Mouse (Mus musculus) lung, adult 2 months (tissue): ENCODE data around the gene Stub1. TPM values are rescaled to one million over a fixed set of nuclear protein-coding genes. Genes with fewer than 3 reads are reported as not detected.
"Not testable (repeated sequence)": the region's sequence is repeated elsewhere in the genome, so short reads cannot be mapped to it uniquely, and the experiment has no call there.

ENCODE experiments used
- DNase-seq: peaks from one replicate; pipeline ENCODE4 v3.0.0; 2022
- H3K4me1 ChIP-seq: fragments of 200-500 bp; 2 replicates; pipeline ENCODE4 v1.6.1; 2011; ENCODE audit warnings: low read length; ENCODE audit not compliant: control insufficient read depth, insufficient read depth
- H3K4me3 ChIP-seq: fragments of 200-500 bp; replicated peaks from 2 replicates; pipeline ENCODE3; 2011; ENCODE audit warnings: low read depth, mild to moderate bottlenecking, control low read depth, low read length; ENCODE audit errors: extremely low read depth
- CTCF ChIP-seq: fragments of 200-500 bp; IDR thresholded peaks from 2 replicates; pipeline ENCODE4 v1.5.1; 2011; ENCODE audit warnings: mild to moderate bottlenecking, low read length, control low read depth; ENCODE audit not compliant: insufficient read depth
- POLR2A ChIP-seq: fragments of 200-500 bp; IDR thresholded peaks from 2 replicates; pipeline ENCODE4 v1.6.1; 2011; ENCODE audit warnings: low read depth, mild to moderate bottlenecking, control low read depth, low read length, borderline replicate concordance; ENCODE audit errors: extremely low read depth
- WGBS: fragments of 180-500 bp; shearing (Covaris S2); methylation state at CpG from one replicate; pipeline ENCODE4 v1.1.7; 2018; 5-methylcytosine and 5-hydroxymethylcytosine counted together
- polyA plus RNA-seq: library from polyadenylated mRNA; depleted of rRNA; stranded (reverse); fragments of >200 nt; gene quantifications from 2 replicates; pipeline ENCODE4 v1.2.3, GENCODE M21; 2012

Stub1 gene
- polyA plus RNA-seq, 1 experiment, result 160 TPM

GRCm38 (mm10) chr17:25809606-25810340 lies 23.4 kb downstream of the Stub1 start:
- H3K4me3 ChIP-seq, result peak overlapping the region; percentile 49
- no peaks in the 10 kb centered on the region; the same call in 1 of the 2 replicates for H3K4me1 ChIP-seq
- TF ChIP-seq POLR2A, result no peak
- no peak for TF ChIP-seq CTCF
- DNase-seq, result no peak
- WGBS, result 10% methylated on average over 25 of the region's 25 CpGs

GRCm38 (mm10) chr17:25808789-25809605 lies 24.2 kb downstream of the Stub1 start, which contains the start of gene Fbxl16:
Gene Fbxl16 (plus strand): TSS chr17:25809085.
- H3K4me1 ChIP-seq, result no peaks in the 10 kb centered on the region; the same call in 1 of the 2 replicates
- peak within 1 kb of the TSS; percentile 58 for H3K4me3 ChIP-seq
- peak; percentile 54 for DNase-seq
- no peak for TF ChIP-seq CTCF
- no peak for TF ChIP-seq POLR2A
- WGBS, result 1% methylated on average over 86 of the region's 100 CpGs

DNA sequence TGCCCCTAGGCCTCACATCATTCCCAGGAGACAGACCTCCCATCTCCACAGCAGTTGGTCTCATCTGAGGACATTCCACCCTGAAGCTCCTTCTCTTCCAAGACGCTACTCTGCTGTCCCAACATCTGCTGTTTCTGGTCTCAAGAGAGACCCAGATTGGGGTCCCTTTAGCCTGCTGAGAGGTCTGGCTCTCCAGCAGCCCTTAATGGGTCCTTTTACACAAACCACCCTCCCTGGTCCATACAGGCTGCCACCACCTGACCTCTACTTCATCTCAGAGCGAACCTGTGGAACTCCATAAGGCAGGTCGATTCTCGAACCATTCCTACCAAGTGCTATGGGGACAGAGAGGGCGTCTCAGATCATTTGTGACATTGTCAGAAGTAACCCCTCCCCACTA lies 25.2 kb downstream of the Stub1 start:
- no peak for DNase-seq
- Histone ChIP-seq H3K4me3 (no peak overlapping the region), H3K4me1 (no peaks in the 10 kb centered on the region; the same call in 1 of the 2 replicates)
- TF ChIP-seq CTCF (no peak), POLR2A (no peak)
- WGBS, result 37% methylated on average over 5 of the region's 5 CpGs

GRCm38 (mm10) chr17:25807452-25807851 lies 25.8 kb downstream of the Stub1 start:
- not testable (repeated sequence) for DNase-seq, H3K4me3 ChIP-seq, H3K4me1 ChIP-seq
- 40% methylated on average over 2 of the region's 2 CpGs for WGBS

DNA sequence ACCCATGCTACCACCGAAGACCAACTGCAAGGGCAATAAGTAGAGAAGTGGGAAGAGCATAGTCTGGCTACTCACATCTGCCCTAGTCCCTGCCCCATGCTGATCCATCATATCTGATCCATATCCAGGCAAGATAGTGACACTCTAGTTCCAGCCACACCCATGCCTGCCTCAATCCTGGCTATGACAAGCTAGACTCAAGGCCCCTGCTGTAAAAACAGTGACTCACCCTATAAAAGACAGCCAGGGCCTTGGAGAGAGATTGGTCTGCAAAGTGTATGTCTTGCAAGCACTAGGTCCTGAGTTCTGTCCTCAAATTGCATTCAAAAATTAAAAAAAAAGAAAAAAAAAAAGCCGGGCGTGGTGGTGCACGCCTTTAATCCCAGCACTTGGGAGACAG lies 26.7 kb downstream of the Stub1 start:
- no peak for TF ChIP-seq POLR2A
- TF ChIP-seq CTCF, result no peak
- H3K4me3 ChIP-seq, result no peak overlapping the region
- DNase-seq, result no peak
- WGBS, result 77% methylated on average over 4 of the region's 4 CpGs
- no peaks in the 10 kb centered on the region; the same call in 1 of the 2 replicates for H3K4me1 ChIP-seq

DNA sequence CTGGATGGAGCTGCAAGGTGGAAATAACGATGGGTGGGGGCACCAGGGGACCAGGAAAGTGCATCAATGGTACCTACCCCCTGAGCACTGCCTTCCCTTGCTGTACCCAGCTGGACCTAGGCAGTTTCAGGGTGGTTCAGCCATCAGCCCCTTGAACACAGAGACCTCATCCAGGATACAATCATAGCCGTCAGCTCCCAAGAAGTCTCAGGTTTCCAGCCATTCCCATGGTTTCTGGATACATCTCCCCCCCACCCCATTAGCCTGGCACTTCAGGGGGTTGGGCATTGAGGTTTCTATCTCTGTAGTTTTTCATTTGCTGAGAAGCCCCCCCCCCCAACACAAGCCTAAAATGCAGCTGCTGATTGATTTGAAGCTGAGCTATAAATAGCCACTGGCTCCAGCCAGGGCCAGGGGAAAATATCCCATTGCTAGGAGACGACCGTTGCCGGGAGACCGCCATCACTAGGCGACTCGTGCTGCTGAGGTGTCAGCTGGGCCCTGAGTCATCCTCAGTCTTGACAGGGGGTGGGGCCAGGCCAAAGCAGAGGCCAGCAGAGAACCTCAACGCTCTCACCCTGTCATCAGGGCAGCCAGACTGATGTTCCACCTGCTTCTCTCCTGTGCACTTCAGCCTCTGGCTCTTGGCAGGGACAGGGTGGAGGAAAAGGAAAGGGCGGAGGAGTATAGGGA lies 30.2 kb downstream of the Stub1 start:
- no peak for DNase-seq
- H3K4me3 ChIP-seq, result no peak overlapping the region
- 4% methylated on average over 10 of the region's 10 CpGs for WGBS
- no peak for TF ChIP-seq CTCF
- TF ChIP-seq POLR2A, result no peak
- no peaks in the 10 kb centered on the region for H3K4me1 ChIP-seq

- 4% methylated on average over 6 of the region's 6 CpGs for WGBS
- no peak for TF ChIP-seq POLR2A
- peak; percentile 76 for TF ChIP-seq CTCF
- Histone ChIP-seq H3K4me3 (no peak overlapping the region), H3K4me1 (peaks cover 7% of the 10 kb centered on the region; the same call in 1 of the 2 replicates)
- peak; percentile 45 for DNase-seq
These were observed 32.2 kb downstream of the Stub1 start for GRCm38 (mm10) chr17:25801029-25801428.

GRCm38 (mm10) chr17:25796951-25797369 lies 36.2 kb downstream of the Stub1 start, which contains the start of gene Metrn:
Gene Metrn (minus strand): TSS chr17:25797136.
- TF ChIP-seq CTCF (no peak), POLR2A (no peak)
- WGBS, result 1% methylated on average over 35 of the region's 35 CpGs
- DNase-seq, result peak; percentile 83
- H3K4me3 ChIP-seq, result peak within 1 kb of the TSS; percentile 74
- peaks cover 11% of the 10 kb centered on the region for H3K4me1 ChIP-seq

GRCm38 (mm10) chr17:25796211-25796771 lies 36.9 kb downstream of the Stub1 start:
- H3K4me3 ChIP-seq, result peak overlapping the region; percentile 74
- 2% methylated on average over 37 of the region's 37 CpGs for WGBS
- peak; percentile 33 for DNase-seq
- peaks cover 13% of the 10 kb centered on the region for H3K4me1 ChIP-seq
- TF ChIP-seq CTCF (no peak), POLR2A (no peak)
